Mouse (Mus musculus): ENCODE data around the gene Hs3st5.

DNA sequence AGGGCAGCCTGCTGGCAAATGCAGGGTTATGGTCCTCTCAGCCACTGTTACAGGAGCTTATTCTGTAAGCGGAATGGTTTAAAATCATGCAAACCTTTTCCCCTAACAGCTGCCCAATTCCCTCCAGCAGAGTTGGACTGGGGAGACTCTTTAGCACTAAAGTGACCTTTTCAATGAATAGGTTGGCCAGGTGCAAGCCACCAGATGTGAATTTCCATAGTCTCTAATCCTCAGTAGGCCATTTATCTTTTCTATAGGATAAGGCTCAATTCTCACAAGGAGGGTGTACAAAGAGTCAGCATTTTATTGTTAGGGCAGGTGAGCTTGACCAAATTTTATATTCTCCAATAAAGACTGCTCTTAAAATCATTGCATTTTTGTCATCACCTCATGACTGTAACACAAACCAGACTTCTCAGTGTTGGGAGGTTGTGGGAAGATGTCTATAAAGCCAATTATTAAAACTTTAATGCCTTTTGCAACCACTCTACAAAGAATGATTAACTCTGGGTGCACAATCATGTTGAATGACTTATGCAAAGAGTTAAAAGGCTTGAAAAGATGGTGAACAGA lies 21.8 kb upstream of the Hs3st5 start:
- TF ChIP-seq CTCF (IDR thresholded peaks at IDR 0.05; ENCODE audit: insufficient read depth, low read length) (no peak), POLR2A (IDR thresholded peaks at IDR 0.05; ENCODE audit: borderline replicate concordance, extremely low read depth, low read depth, low read length) (no peak)
